Mouse (Mus musculus): ENCODE data around the gene 2010109A12Rik. TPM values are rescaled to one million over a fixed set of nuclear protein-coding genes. Genes with fewer than 3 reads are reported as not detected.

The 2010109A12Rik gene
- polyA plus RNA-seq, 1 experiment: not detected

DNA sequence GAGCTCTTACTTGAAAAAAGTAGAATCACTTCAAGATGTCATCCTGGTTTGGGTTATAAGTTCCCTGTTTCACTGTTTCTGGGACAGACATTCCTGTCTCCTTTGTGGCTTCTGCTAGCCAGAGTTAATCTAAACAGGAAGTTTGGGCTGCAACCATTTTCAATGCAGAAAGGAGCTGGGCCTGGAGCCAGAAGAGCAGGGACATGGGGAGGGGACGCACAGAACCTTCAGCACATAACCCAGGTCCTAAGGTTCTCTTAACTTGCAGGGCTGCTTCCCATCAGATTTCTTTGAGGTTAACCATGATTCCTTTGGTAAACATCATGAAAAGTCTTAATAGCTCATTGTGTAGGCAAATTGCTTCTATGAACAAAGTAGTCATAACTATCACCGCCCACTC lies 56.4 kb downstream of the 2010109A12Rik start:
- TF ChIP-seq TAL1 (IDR thresholded peaks at IDR 0.05; ENCODE audit: low read length) (no peak), GATA1 (IDR thresholded peaks at IDR 0.05; ENCODE audit: low read length) (no peak)
- Histone ChIP-seq H3K36me3 (ENCODE audit: control insufficient read depth) (no peaks in the 10 kb centered on the region), H3K27me3 (ENCODE audit: control insufficient read depth) (peaks cover 32% of the 10 kb centered on the region), H3K4me1 (ENCODE audit: control insufficient read depth) (peaks cover 13% of the 10 kb centered on the region), H3K4me3 (replicated peaks) (no peak overlapping the region), H3K9me3 (ENCODE audit: control insufficient read depth, low read length) (no peaks in the 10 kb centered on the region)

Other genes with a start within 250 kb of the 2010109A12Rik start
- gene Sowahb, start 161.5 kb upstream of the 2010109A12Rik start, polyA plus RNA-seq (2012): 0.01 TPM in 1 of 2 replicates, not detected in the other
- 0.27 and 0.68 TPM in 2 replicates for gene Sept11, start 113.1 kb upstream of the 2010109A12Rik start, polyA plus RNA-seq (2012)
- gene Ccni, start within 50 bp of the 2010109A12Rik start, polyA plus RNA-seq (2012): 5.8 and 8.2 TPM in 2 replicates
- gene Ccng2, start 60.7 kb downstream of the 2010109A12Rik start, polyA plus RNA-seq (2012): 0.82 and 1.4 TPM in 2 replicates